In the genomic region with DNA sequence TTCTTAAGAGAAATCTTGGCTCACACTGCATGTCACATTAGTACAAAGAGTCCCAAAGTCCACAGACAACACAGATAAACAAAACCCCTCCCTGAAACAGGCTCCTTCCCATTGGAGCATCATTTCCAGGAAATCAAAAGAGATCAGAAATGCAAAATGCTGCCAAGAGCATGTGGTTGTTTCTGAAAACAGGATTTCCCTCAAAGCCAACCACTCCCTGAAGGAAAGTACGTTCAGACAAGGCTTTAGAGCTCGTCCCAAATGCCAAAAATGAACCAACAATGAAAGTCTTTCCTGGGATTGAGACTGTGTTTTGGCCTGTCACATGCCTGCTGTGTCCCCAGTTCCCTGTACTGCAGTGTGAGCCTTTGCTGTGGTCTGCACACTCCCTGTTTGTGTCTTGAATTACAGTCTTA, we compare ENCODE assay signal across 12 mouse cellular contexts. TPM values are rescaled to one million over a fixed set of nuclear protein-coding genes. Genes with fewer than 3 reads are reported as not detected.
A peak's percentile ranks its signal among the peaks of the same experiment; 100 is the strongest.
DNase-seq lines count a peak whose midpoint lies in the region; ATAC-seq and TF ChIP-seq lines count a peak whose summit lies in the region.
"Had no signal": no experiment of that assay in that cellular context is flagged by ENCODE, and none has a peak within 500 bp of the region (broad histone marks: within the 10 kb centered on the region; RNA-seq: fewer than 3 reads in every experiment).

No protein-coding gene starts in this region.

- H3K27ac ChIP-seq in heart, embryonic 11.5 days (ENCODE audit: low read depth, low read length): no peak overlapping the region
- peak overlapping the region; percentile 89 for H3K27ac ChIP-seq in lung, postnatal 0 days (ENCODE audit: low read length)
- H3K27ac ChIP-seq: embryonic facial prominence, embryonic 12.5 days; liver, embryonic 15.5 days had no signal

- H3K4me2 ChIP-seq in heart, embryonic 11.5 days: no peak overlapping the region
- H3K4me2 ChIP-seq in lung, postnatal 0 days (replicated peaks; ENCODE audit: low read depth, low read length): no peak overlapping the region
- H3K4me2 ChIP-seq: embryonic facial prominence, embryonic 12.5 days; liver, embryonic 15.5 days had no signal

- 57% methylated on average over 2 of the region's 2 CpGs for WGBS in heart, embryonic 11.5 days (ENCODE audit: insufficient replicate concordance)
- 32% methylated on average over 2 of the region's 2 CpGs for WGBS in lung, postnatal 0 days

- TF ChIP-seq EP300 in lung, postnatal 0 days (IDR thresholded peaks at IDR 0.05): peak; percentile 99

- peaks cover 3% of the 10 kb centered on the region; the same call in 1 of the 2 replicates for H3K27me3 ChIP-seq in heart, embryonic 11.5 days (ENCODE audit: control insufficient read depth, insufficient read depth, low read length)
- no peaks in the 10 kb centered on the region for H3K27me3 ChIP-seq in lung, postnatal 0 days (replicated peaks; ENCODE audit: insufficient read depth, low read length)
- H3K27me3 ChIP-seq: embryonic facial prominence, embryonic 12.5 days; liver, embryonic 15.5 days had no signal

- no peaks in the 10 kb centered on the region for H3K9me3 ChIP-seq in heart, embryonic 11.5 days (replicated peaks; ENCODE audit: control insufficient read depth, low read length)
- H3K9me3 ChIP-seq in lung, postnatal 0 days (ENCODE audit: low read length): no peaks in the 10 kb centered on the region
- H3K9me3 ChIP-seq: embryonic facial prominence, embryonic 12.5 days; liver, embryonic 15.5 days had no signal

- H3K4me1 ChIP-seq in heart, embryonic 11.5 days (ENCODE audit: control insufficient read depth, insufficient read depth, low read length): no peaks in the 10 kb centered on the region
- H3K4me1 ChIP-seq in lung, postnatal 0 days (ENCODE audit: insufficient read depth, low read depth, low read length): peaks cover 11% of the 10 kb centered on the region; the same call in 1 of the 2 replicates
- H3K4me1 ChIP-seq: embryonic facial prominence, embryonic 12.5 days; liver, embryonic 15.5 days had no signal

- no peaks in the 10 kb centered on the region for H3K36me3 ChIP-seq in heart, embryonic 11.5 days (ENCODE audit: control insufficient read depth, insufficient read depth, low read length)
- no peaks in the 10 kb centered on the region for H3K36me3 ChIP-seq in lung, postnatal 0 days (ENCODE audit: insufficient read depth, low read length)
- H3K36me3 ChIP-seq: embryonic facial prominence, embryonic 12.5 days; liver, embryonic 15.5 days had no signal

- intact Hi-C loops in heart, postnatal 25 days (cut with DNase I): no loop called here

- TF ChIP-seq CTCF in lung, postnatal 0 days (IDR thresholded peaks at IDR 0.05): no peak

- DNase-seq in heart, adult 8-10 months (ENCODE audit: low spot score): peak; percentile 93
- DNase-seq in fat pad, adult 2 months (ENCODE audit: extremely low read depth, low read depth, low spot score): peak; percentile 89
- peak; percentile 63 for DNase-seq in heart, postnatal 25 days (ENCODE audit: low spot score)
- peak; percentile 96 for DNase-seq in lung, postnatal 0 days (ENCODE audit: low spot score)
- DNase-seq in urinary bladder, postnatal 4 days (ENCODE audit: low spot score in 2 of 2): no peak
- DNase-seq in yolk sac, embryonic 10.5 days (ENCODE audit: low spot score): no peak
- DNase-seq: cerebellum, adult 11-12 months; thymus, adult 2 months had no signal

- no peak overlapping the region for H3K4me3 ChIP-seq in heart, embryonic 11.5 days (ENCODE audit: low read depth, low read length)
- no peak overlapping the region for H3K4me3 ChIP-seq in lung, postnatal 0 days (ENCODE audit: low read depth, low read length)
- H3K4me3 ChIP-seq: embryonic facial prominence, embryonic 12.5 days; liver, embryonic 15.5 days had no signal

- H3K9ac ChIP-seq in heart, embryonic 11.5 days (ENCODE audit: low read depth, low read length): no peak overlapping the region
- no peak overlapping the region for H3K9ac ChIP-seq in lung, postnatal 0 days (replicated peaks; ENCODE audit: low read depth)
- H3K9ac ChIP-seq: embryonic facial prominence, embryonic 12.5 days; liver, embryonic 15.5 days had no signal

- no peak for ATAC-seq in heart, embryonic 11.5 days (replicated peaks; ENCODE audit: insufficient number of reproducible peaks, low FRiP score, low TSS enrichment)
- peak; percentile 93 for ATAC-seq in lung, postnatal 0 days
- ATAC-seq in monocyte, adult 5-6 weeks (replicated peaks; ENCODE audit: insufficient number of reproducible peaks, low FRiP score, low TSS enrichment, poor library complexity, severe bottlenecking): no peak

RNA-seq across cellular contexts. Expression of a gene that starts 12.6 kb away (rescaled TPM):
- total RNA-seq in heart, adult 8-10 months (2022): 100 to 1,000 TPM; 121 to 178 (median 130) TPM
- 0.08 and 0.39 TPM in 2 replicates for polyA plus RNA-seq in heart, embryonic 11.5 days (2014; fragmentation: Nextera tagmentation; extraction: Ambion mirVana)
- total RNA-seq in heart, postnatal 25 days (2021): 100 to 1,000 TPM in 1 of 2 experiments, 10 to 100 TPM in 1; 88.2 to 109 TPM
- polyA plus RNA-seq in lung, postnatal 0 days (2015; fragmentation: Nextera tagmentation; extraction: Ambion mirVana): 27.8 and 34.0 TPM in 2 replicates
- total RNA-seq in monocyte, adult 5-6 weeks (2017): 292 to 373 TPM (median 293 TPM) in 3 replicates

Comparison
In these comparisons a context has a peak if more than half of its experiments do, and no peak if none do; other contexts are left out.
1. DNase-seq: peak in heart, adult 8-10 months (single experiment), fat pad, adult 2 months (single experiment), heart, postnatal 25 days (single experiment) and lung, postnatal 0 days (single experiment); none in urinary bladder, postnatal 4 days (0 of 2) and yolk sac, embryonic 10.5 days (single experiment).